Mouse (Mus musculus): ENCODE data around the gene Cyp1a1. TPM values are rescaled to one million over a fixed set of nuclear protein-coding genes. Genes with fewer than 3 reads are reported as not detected.
A peak's percentile ranks its signal among the peaks of the same experiment; 100 is the strongest.

Cyp1a1 gene
- polyA plus RNA-seq, 1 experiment from 2014 or later: not detected

GRCm38 (mm10) chr9:57644944-57645893 is 42.5 kb upstream of the Cyp1a1 start:
- Histone ChIP-seq H3K9me3 (no peaks in the 10 kb centered on the region), H3K27ac (peak overlapping the region; percentile 98), H3K4me3 (replicated peaks) (peak overlapping the region; percentile 99), H3K9ac (replicated peaks) (peak overlapping the region; percentile 99), H3K27me3 (no peaks in the 10 kb centered on the region), H3K4me2 (peak overlapping the region; percentile 96), H3K36me3 (peaks cover 16% of the 10 kb centered on the region), H3K4me1 (replicated peaks) (peaks cover 42% of the 10 kb centered on the region)
- WGBS: under 1% methylated on average over 69 of the region's 85 CpGs
- ATAC-seq (ENCODE audit: insufficient number of reproducible peaks, insufficient read depth, low FRiP score, low TSS enrichment, low read depth): peak; percentile 72

GRCm38 (mm10) chr9:57646551-57647103 is 41.1 kb upstream of the Cyp1a1 start:
- ATAC-seq (ENCODE audit: insufficient number of reproducible peaks, insufficient read depth, low FRiP score, low TSS enrichment, low read depth): no peak
- 61% methylated on average over 12 of the region's 12 CpGs for WGBS
- Histone ChIP-seq H3K4me1 (replicated peaks) (peaks cover 41% of the 10 kb centered on the region), H3K4me3 (replicated peaks) (no peak overlapping the region), H3K36me3 (peaks cover 10% of the 10 kb centered on the region), H3K9me3 (no peaks in the 10 kb centered on the region), H3K27ac (no peak overlapping the region), H3K27me3 (no peaks in the 10 kb centered on the region), H3K9ac (replicated peaks) (no peak overlapping the region), H3K4me2 (no peak overlapping the region)

GRCm38 (mm10) chr9:57647286-57648108 is 40.2 kb upstream of the Cyp1a1 start:
- Histone ChIP-seq H3K9me3 (no peaks in the 10 kb centered on the region), H3K4me2 (no peak overlapping the region), H3K4me3 (replicated peaks) (no peak overlapping the region), H3K27ac (no peak overlapping the region), H3K9ac (replicated peaks) (no peak overlapping the region), H3K4me1 (replicated peaks) (peaks cover 33% of the 10 kb centered on the region), H3K27me3 (no peaks in the 10 kb centered on the region), H3K36me3 (0 out of 2 replicates have a peak, but pooled peaks cover 3% of the 10 kb centered on the region)
- 77% methylated on average over 4 of the region's 4 CpGs for WGBS
- no peak for ATAC-seq (ENCODE audit: insufficient number of reproducible peaks, insufficient read depth, low FRiP score, low TSS enrichment, low read depth)

GRCm38 (mm10) chr9:57650130-57650785 is 37.5 kb upstream of the Cyp1a1 start:
- Histone ChIP-seq H3K9ac (replicated peaks) (no peak overlapping the region), H3K27ac (no peak overlapping the region), H3K4me1 (replicated peaks) (peaks cover 17% of the 10 kb centered on the region), H3K4me2 (no peak overlapping the region), H3K27me3 (peaks cover 24% of the 10 kb centered on the region), H3K9me3 (no peaks in the 10 kb centered on the region), H3K4me3 (replicated peaks) (no peak overlapping the region), H3K36me3 (no peaks in the 10 kb centered on the region)
- no peak for ATAC-seq (ENCODE audit: insufficient number of reproducible peaks, insufficient read depth, low FRiP score, low TSS enrichment, low read depth)
- 83% methylated on average over 6 of the region's 6 CpGs for WGBS

- Histone ChIP-seq H3K9ac (replicated peaks) (no peak overlapping the region; the same call in 1 of the 2 replicates), H3K4me3 (replicated peaks) (no peak overlapping the region), H3K4me1 (replicated peaks) (peaks cover 17% of the 10 kb centered on the region), H3K36me3 (no peaks in the 10 kb centered on the region), H3K9me3 (no peaks in the 10 kb centered on the region), H3K27ac (no peak overlapping the region), H3K27me3 (peaks cover 24% of the 10 kb centered on the region), H3K4me2 (no peak overlapping the region)
- peak; percentile 60 for ATAC-seq (ENCODE audit: insufficient number of reproducible peaks, insufficient read depth, low FRiP score, low TSS enrichment, low read depth)
- 11% methylated on average over 6 of the region's 6 CpGs for WGBS
Measured at GRCm38 (mm10) chr9:57650786-57651311, 36.9 kb upstream of the Cyp1a1 start.

- H3K27me3 ChIP-seq: peaks cover 24% of the 10 kb centered on the region
- peaks cover 21% of the 10 kb centered on the region for H3K4me1 ChIP-seq (replicated peaks)
- no peak overlapping the region for H3K4me3 ChIP-seq (replicated peaks)
- H3K9ac ChIP-seq (replicated peaks): no peak overlapping the region
- H3K9me3 ChIP-seq: no peaks in the 10 kb centered on the region
- WGBS: 70% methylated on average over 9 of the region's 9 CpGs
- no peak for ATAC-seq (ENCODE audit: insufficient number of reproducible peaks, insufficient read depth, low FRiP score, low TSS enrichment, low read depth)
- no peak overlapping the region for H3K4me2 ChIP-seq
- no peak overlapping the region for H3K27ac ChIP-seq
- no peaks in the 10 kb centered on the region for H3K36me3 ChIP-seq
Measured at GRCm38 (mm10) chr9:57652351-57652750, 35.4 kb upstream of the Cyp1a1 start.

GRCm38 (mm10) chr9:57652855-57653254 is 34.9 kb upstream of the Cyp1a1 start:
- 42% methylated on average over 3 of the region's 3 CpGs for WGBS
- no peak overlapping the region for H3K9ac ChIP-seq (replicated peaks)
- ATAC-seq (ENCODE audit: insufficient number of reproducible peaks, insufficient read depth, low FRiP score, low TSS enrichment, low read depth): no peak
- H3K27me3 ChIP-seq: peaks cover 24% of the 10 kb centered on the region
- H3K4me3 ChIP-seq (replicated peaks): no peak overlapping the region
- no peaks in the 10 kb centered on the region for H3K36me3 ChIP-seq
- no peak overlapping the region for H3K27ac ChIP-seq
- H3K9me3 ChIP-seq: no peaks in the 10 kb centered on the region
- H3K4me1 ChIP-seq (replicated peaks): peaks cover 21% of the 10 kb centered on the region
- H3K4me2 ChIP-seq: no peak overlapping the region

- Histone ChIP-seq H3K9ac (replicated peaks) (no peak within 1 kb of the TSS), H3K4me1 (replicated peaks) (peaks cover 21% of the 10 kb centered on the region), H3K4me2 (no peak within 1 kb of the TSS), H3K36me3 (no peaks in the 10 kb centered on the region), H3K27ac (no peak within 1 kb of the TSS), H3K4me3 (replicated peaks) (no peak within 1 kb of the TSS), H3K9me3 (no peaks in the 10 kb centered on the region), H3K27me3 (peaks cover 24% of the 10 kb centered on the region)
- WGBS: 59% methylated on average over 5 of the region's 5 CpGs
- ATAC-seq (ENCODE audit: insufficient number of reproducible peaks, insufficient read depth, low FRiP score, low TSS enrichment, low read depth): no peak
Measured at GRCm38 (mm10) chr9:57653283-57653682, 34.4 kb upstream of the Cyp1a1 start, which contains the start of gene Csk. Csk (minus strand) TSS chr9:57653631.

GRCm38 (mm10) chr9:57654966-57655365 is 32.8 kb upstream of the Cyp1a1 start:
- Histone ChIP-seq H3K4me2 (no peak overlapping the region), H3K4me3 (replicated peaks) (no peak overlapping the region), H3K27me3 (peaks cover 24% of the 10 kb centered on the region), H3K27ac (no peak overlapping the region), H3K36me3 (no peaks in the 10 kb centered on the region), H3K9ac (replicated peaks) (no peak overlapping the region), H3K9me3 (no peaks in the 10 kb centered on the region), H3K4me1 (replicated peaks) (peaks cover 21% of the 10 kb centered on the region)
- 79% methylated on average over 1 of the region's 1 CpGs for WGBS
- ATAC-seq (ENCODE audit: insufficient number of reproducible peaks, insufficient read depth, low FRiP score, low TSS enrichment, low read depth): no peak

GRCm38 (mm10) chr9:57655749-57656148 is 32.0 kb upstream of the Cyp1a1 start:
- no peaks in the 10 kb centered on the region for H3K36me3 ChIP-seq
- no peak for ATAC-seq (ENCODE audit: insufficient number of reproducible peaks, insufficient read depth, low FRiP score, low TSS enrichment, low read depth)
- peak overlapping the region; percentile 19; the same call in 1 of the 2 replicates for H3K4me3 ChIP-seq (replicated peaks)
- peaks cover 16% of the 10 kb centered on the region for H3K4me1 ChIP-seq (replicated peaks)
- H3K4me2 ChIP-seq: peak overlapping the region; percentile 54
- 4% methylated on average over 11 of the region's 11 CpGs for WGBS
- H3K9ac ChIP-seq (replicated peaks): no peak overlapping the region; the same call in 1 of the 2 replicates
- H3K27me3 ChIP-seq: peaks cover 24% of the 10 kb centered on the region
- no peak overlapping the region for H3K27ac ChIP-seq
- H3K9me3 ChIP-seq: no peaks in the 10 kb centered on the region

All from limb, embryonic 12.5 days (tissue).